Mouse (Mus musculus) forebrain, embryonic 11.5 days (tissue): ENCODE results near the gene Ccser1. TPM values are rescaled to one million over a fixed set of nuclear protein-coding genes. Genes with fewer than 3 reads are reported as not detected.

ENCODE experiments used
- ATAC-seq: fragments of 200-750 bp; cut with Nextera tagmentation; replicated peaks from 2 replicates; pipeline ENCODE4 v1.8.0; 2017; ENCODE audit warnings: moderate TSS enrichment; ENCODE audit not compliant: low FRiP score
- DNase-seq: peaks from one replicate; pipeline ENCODE4 v3.0.0-alpha.2; 2017; ENCODE audit warnings: low spot score
- H3K27ac ChIP-seq: fragments of 300-500 bp; sonication (generic); 2 replicates; pipeline ENCODE4 v1.5.1; 2014; ENCODE audit warnings: low read depth, low read length
- H3K27me3 ChIP-seq: fragments of 300-500 bp; sonication (generic); 2 replicates; pipeline ENCODE4 v1.6.1; 2014; ENCODE audit warnings: mild to moderate bottlenecking, low read length, mixed read lengths; ENCODE audit not compliant: control insufficient read depth, insufficient read depth
- H3K36me3 ChIP-seq: fragments of 300-500 bp; sonication (generic); 2 replicates; pipeline ENCODE4 v1.6.1; 2014; ENCODE audit warnings: mild to moderate bottlenecking, low read length, moderate library complexity, mixed read lengths; ENCODE audit not compliant: control insufficient read depth, insufficient read depth
- H3K4me1 ChIP-seq: fragments of 300-500 bp; sonication (generic); replicated peaks from 2 replicates; pipeline ENCODE4 v1.6.1; 2014; ENCODE audit warnings: low read length, mixed read lengths; ENCODE audit not compliant: control insufficient read depth, insufficient read depth
- H3K4me2 ChIP-seq: fragments of 300-500 bp; sonication (generic); 2 replicates; pipeline ENCODE4 v1.6.1; 2014; ENCODE audit warnings: low read depth, mild to moderate bottlenecking, low read length, moderate library complexity, mixed read lengths; ENCODE audit not compliant: severe bottlenecking
- H3K4me3 ChIP-seq: fragments of 300-500 bp; sonication (generic); 2 replicates; pipeline ENCODE4 v1.5.1; 2014; ENCODE audit warnings: low read depth, low read length
- H3K9ac ChIP-seq: fragments of 300-500 bp; sonication (generic); 2 replicates; pipeline ENCODE4 v1.6.1; 2014; ENCODE audit warnings: low read length
- H3K9me3 ChIP-seq: fragments of 300-500 bp; sonication (generic); 2 replicates; pipeline ENCODE4 v1.6.1; 2016; ENCODE audit warnings: low read length, mixed read lengths; ENCODE audit not compliant: control insufficient read depth
- WGBS: fragments of 180-500 bp; shearing (Covaris S2); extraction: QIAGEN DNeasy Blood & Tissue Kit; methylation state at CpG from one replicate; pipeline ENCODE4 v1.1.7; 2014; 5-methylcytosine and 5-hydroxymethylcytosine counted together
- polyA plus RNA-seq: library from polyadenylated mRNA; unstranded; fragments of >200 nt; fragmentation: Nextera tagmentation; extraction: Ambion mirVana; gene quantifications from 2 replicates; pipeline ENCODE4 v1.2.1, GENCODE M21; 2014

Ccser1 gene
- polyA plus RNA-seq, 1 experiment from 2014 or later, result 15.3 TPM

- Histone ChIP-seq H3K4me2 (no peak overlapping the region), H3K27ac (no peak overlapping the region), H3K9me3 (no peaks in the 10 kb centered on the region), H3K9ac (no peak overlapping the region), H3K36me3 (no peaks in the 10 kb centered on the region), H3K4me1 (no peaks in the 10 kb centered on the region), H3K27me3 (no peaks in the 10 kb centered on the region), H3K4me3 (no peak overlapping the region)
- ATAC-seq, result no peak
- DNase-seq, result no peak
- WGBS, result 81% methylated on average over 6 of the region's 6 CpGs
Measured at GRCm38 (mm10) chr6:62198768-62199167, 1018.6 kb downstream of the Ccser1 start.

- Histone ChIP-seq H3K27ac (no peak overlapping the region), H3K4me1 (no peaks in the 10 kb centered on the region), H3K36me3 (no peaks in the 10 kb centered on the region), H3K9ac (no peak overlapping the region), H3K9me3 (no peaks in the 10 kb centered on the region), H3K4me2 (no peak overlapping the region), H3K4me3 (no peak overlapping the region), H3K27me3 (no peaks in the 10 kb centered on the region)
- no peak for DNase-seq
- ATAC-seq, result no peak
- WGBS, result 47% methylated on average over 2 of the region's 2 CpGs
Measured at GRCm38 (mm10) chr6:62205013-62205412, 1024.9 kb downstream of the Ccser1 start.

- Histone ChIP-seq H3K4me1 (no peaks in the 10 kb centered on the region), H3K4me3 (no peak overlapping the region), H3K27me3 (no peaks in the 10 kb centered on the region), H3K9ac (no peak overlapping the region), H3K4me2 (no peak overlapping the region), H3K27ac (no peak overlapping the region), H3K36me3 (no peaks in the 10 kb centered on the region), H3K9me3 (no peaks in the 10 kb centered on the region)
- 43% methylated on average over 1 of the region's 1 CpGs for WGBS
- DNase-seq (no peak), ATAC-seq (no peak)
Measured at GRCm38 (mm10) chr6:62221856-62222255, 1041.7 kb downstream of the Ccser1 start.

- DNase-seq (no peak), ATAC-seq (no peak)
- no peak overlapping the region for H3K4me3 ChIP-seq
- H3K4me1 ChIP-seq, result no peaks in the 10 kb centered on the region
- H3K36me3 ChIP-seq, result no peaks in the 10 kb centered on the region
- H3K9me3 ChIP-seq, result no peaks in the 10 kb centered on the region
- no peak overlapping the region for H3K27ac ChIP-seq
- WGBS, result 86% methylated on average over 1 of the region's 1 CpGs
- no peaks in the 10 kb centered on the region for H3K27me3 ChIP-seq
- no peak overlapping the region for H3K9ac ChIP-seq
- H3K4me2 ChIP-seq, result no peak overlapping the region
Measured at GRCm38 (mm10) chr6:62263899-62264298, 1083.8 kb downstream of the Ccser1 start.

GRCm38 (mm10) chr6:62264525-62264924, 1084.4 kb downstream of the Ccser1 start:
- Histone ChIP-seq H3K4me1 (no peaks in the 10 kb centered on the region), H3K9ac (no peak overlapping the region), H3K27me3 (no peaks in the 10 kb centered on the region), H3K9me3 (no peaks in the 10 kb centered on the region), H3K4me3 (no peak overlapping the region), H3K27ac (no peak overlapping the region), H3K4me2 (no peak overlapping the region), H3K36me3 (no peaks in the 10 kb centered on the region)
- 89% methylated on average over 1 of the region's 1 CpGs for WGBS
- DNase-seq (no peak), ATAC-seq (no peak)

GRCm38 (mm10) chr6:62281256-62281655, 1101.1 kb downstream of the Ccser1 start:
- Histone ChIP-seq H3K36me3 (no peaks in the 10 kb centered on the region), H3K9me3 (no peaks in the 10 kb centered on the region), H3K9ac (no peak overlapping the region), H3K4me1 (no peaks in the 10 kb centered on the region), H3K4me2 (no peak overlapping the region), H3K4me3 (no peak overlapping the region), H3K27ac (no peak overlapping the region), H3K27me3 (no peaks in the 10 kb centered on the region)
- no peak for DNase-seq
- 80% methylated on average over 3 of the region's 3 CpGs for WGBS
- ATAC-seq, result no peak

- no peaks in the 10 kb centered on the region for H3K27me3 ChIP-seq
- H3K4me1 ChIP-seq, result no peaks in the 10 kb centered on the region
- H3K27ac ChIP-seq, result no peak overlapping the region
- H3K4me2 ChIP-seq, result no peak overlapping the region
- H3K4me3 ChIP-seq, result no peak overlapping the region
- no peak overlapping the region for H3K9ac ChIP-seq
- DNase-seq (no peak), ATAC-seq (no peak)
- no peaks in the 10 kb centered on the region for H3K36me3 ChIP-seq
- H3K9me3 ChIP-seq, result no peaks in the 10 kb centered on the region
- 79% methylated on average over 6 of the region's 6 CpGs for WGBS
Measured at GRCm38 (mm10) chr6:62301576-62302312, 1121.6 kb downstream of the Ccser1 start.

GRCm38 (mm10) chr6:62318627-62319026, 1138.5 kb downstream of the Ccser1 start:
- 75% methylated on average over 3 of the region's 3 CpGs for WGBS
- H3K4me2 ChIP-seq, result no peak overlapping the region
- H3K4me1 ChIP-seq, result no peaks in the 10 kb centered on the region

GRCm38 (mm10) chr6:62340319-62340718, 1160.2 kb downstream of the Ccser1 start:
- no peaks in the 10 kb centered on the region for H3K27me3 ChIP-seq
- H3K9me3 ChIP-seq, result no peaks in the 10 kb centered on the region
- H3K27ac ChIP-seq, result no peak overlapping the region
- DNase-seq (no peak), ATAC-seq (no peak)
- H3K36me3 ChIP-seq, result no peaks in the 10 kb centered on the region
- H3K4me1 ChIP-seq, result no peaks in the 10 kb centered on the region
- H3K4me2 ChIP-seq, result no peak overlapping the region
- no peak overlapping the region for H3K9ac ChIP-seq
- no peak overlapping the region for H3K4me3 ChIP-seq
- 75% methylated on average over 3 of the region's 3 CpGs for WGBS

More at GRCm38 (mm10) chr6:62318627-62319026, 1138.5 kb downstream of the Ccser1 start:
- H3K9ac ChIP-seq, result no peak overlapping the region
- no peak overlapping the region for H3K4me3 ChIP-seq
- no peaks in the 10 kb centered on the region for H3K36me3 ChIP-seq
- no peak overlapping the region for H3K27ac ChIP-seq
- H3K9me3 ChIP-seq, result no peaks in the 10 kb centered on the region
- ATAC-seq, result no peak
- DNase-seq, result no peak
- H3K27me3 ChIP-seq, result no peaks in the 10 kb centered on the region
